Mouse (Mus musculus) gastrocnemius, postnatal 10 days (tissue): ENCODE measurements around the gene Limd1. TPM values are rescaled to one million over a fixed set of nuclear protein-coding genes. Genes with fewer than 3 reads are reported as not detected.

Source experiments
- DNase-seq: peaks from one replicate; pipeline ENCODE4 v3.0.0; 2021; ENCODE audit warnings: mixed read lengths
- total RNA-seq, 2 experiments: library from RNA; stranded (reverse); gene quantifications; 2 replicates each; pipeline ENCODE4 v1.2.3; 2021

The Limd1 gene
- total RNA-seq, 2 experiments from 2014 or later = 34.7 to 35.3 TPM

- DNase-seq = no peak
Observed at GRCm38 (mm10) chr9:123516641-123517385, 38.3 kb downstream of the Limd1 start.

- no peak for DNase-seq
Observed at GRCm38 (mm10) chr9:123518969-123519894, 40.7 kb downstream of the Limd1 start.

GRCm38 (mm10) chr9:123520735-123521134, 42.2 kb downstream of the Limd1 start:
- no peak for DNase-seq

- DNase-seq = peak; percentile 48
Observed at GRCm38 (mm10) chr9:123523676-123524075, 45.2 kb downstream of the Limd1 start.

GRCm38 (mm10) chr9:123525095-123525494, 46.6 kb downstream of the Limd1 start:
- peak; percentile 58 for DNase-seq

GRCm38 (mm10) chr9:123526502-123526901, 48.0 kb downstream of the Limd1 start:
- DNase-seq = no peak

GRCm38 (mm10) chr9:123528087-123528925, 49.8 kb downstream of the Limd1 start:
- no peak for DNase-seq

- peak; percentile 17 for DNase-seq
Observed at GRCm38 (mm10) chr9:123528926-123529295, 50.4 kb downstream of the Limd1 start.

- peak; percentile 97 for DNase-seq
Observed at GRCm38 (mm10) chr9:123529392-123530157, 51.1 kb downstream of the Limd1 start, which contains the start of gene Sacm1l. Gene Sacm1l, plus strand, starts transcription at chr9:123529759.

GRCm38 (mm10) chr9:123530158-123530475, 51.6 kb downstream of the Limd1 start:
- no peak for DNase-seq

GRCm38 (mm10) chr9:123530566-123531130, 52.1 kb downstream of the Limd1 start:
- DNase-seq = no peak

- DNase-seq = no peak
Observed at GRCm38 (mm10) chr9:123531234-123531633, 52.7 kb downstream of the Limd1 start.

GRCm38 (mm10) chr9:123536613-123537012, 58.1 kb downstream of the Limd1 start:
- no peak for DNase-seq

GRCm38 (mm10) chr9:123538189-123538588, 59.7 kb downstream of the Limd1 start:
- DNase-seq = no peak

GRCm38 (mm10) chr9:123539093-123539492, 60.6 kb downstream of the Limd1 start:
- no peak for DNase-seq

- no peak for DNase-seq
Observed at GRCm38 (mm10) chr9:123539823-123540222, 61.3 kb downstream of the Limd1 start.

- DNase-seq = no peak
Observed at GRCm38 (mm10) chr9:123554599-123554998, 76.1 kb downstream of the Limd1 start.
